Mouse (Mus musculus) granulocyte monocyte progenitor cell, adult 5-6 weeks (primary cell): ENCODE measurements at regions not wholly inside any gene's neighbourhood (a gene's known extent, or its start where the extent isn't known, plus 50 kb on each side); places are given as distances from the start of the nearest gene placed in this dataset.
"Not testable (repeated sequence)": the region's sequence is repeated elsewhere in the genome, so short reads cannot be mapped to it uniquely, and the experiment has no call there.

Experiments
- ATAC-seq: replicated peaks from 2 replicates; pipeline ENCODE4 v1.8.0; 2016; ENCODE audit warnings: mild to moderate bottlenecking, moderate TSS enrichment, inconsistent platforms; ENCODE audit not compliant: poor library complexity, severe bottlenecking

DNA sequence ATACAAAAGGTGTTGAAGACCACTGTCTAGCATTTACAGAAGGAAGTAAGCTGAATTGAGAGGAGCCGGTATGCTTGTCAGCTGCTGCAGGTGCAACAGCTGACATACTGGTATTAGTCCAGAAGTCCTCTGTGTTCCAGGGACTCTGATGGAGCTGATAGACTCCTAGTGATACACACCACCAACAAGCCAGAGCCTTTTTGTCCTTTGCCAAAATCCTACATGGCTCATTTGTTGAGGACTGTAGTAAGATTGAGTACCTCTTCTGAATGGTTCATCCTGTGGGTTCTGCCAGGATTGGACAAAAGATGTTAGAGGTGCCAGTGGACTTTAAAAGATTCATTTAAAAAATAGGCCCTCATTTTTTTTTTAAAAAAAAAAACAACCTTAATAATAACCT lies 129.4 kb upstream of the Tmem185a start:
- no peak for ATAC-seq

DNA sequence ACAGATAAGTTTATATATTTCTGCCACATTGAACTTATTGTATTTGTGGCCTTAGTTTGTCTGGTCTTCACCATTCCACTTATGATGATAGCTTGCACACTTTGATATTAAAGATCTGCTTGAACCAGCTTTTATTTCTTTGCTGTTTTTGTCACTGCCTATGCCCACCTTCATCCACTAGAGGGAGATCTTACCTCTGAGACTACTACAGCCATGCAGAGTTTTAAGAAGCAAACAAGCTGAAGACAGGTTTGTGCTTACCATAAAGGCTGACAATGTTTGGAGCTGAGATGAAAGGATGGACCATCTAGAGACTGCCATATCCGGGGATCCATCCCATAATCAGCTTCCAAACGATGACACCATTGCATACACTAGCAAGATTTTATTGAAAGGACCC lies 105.4 kb upstream of the Tmem185a start:
- ATAC-seq: not testable (repeated sequence)

DNA sequence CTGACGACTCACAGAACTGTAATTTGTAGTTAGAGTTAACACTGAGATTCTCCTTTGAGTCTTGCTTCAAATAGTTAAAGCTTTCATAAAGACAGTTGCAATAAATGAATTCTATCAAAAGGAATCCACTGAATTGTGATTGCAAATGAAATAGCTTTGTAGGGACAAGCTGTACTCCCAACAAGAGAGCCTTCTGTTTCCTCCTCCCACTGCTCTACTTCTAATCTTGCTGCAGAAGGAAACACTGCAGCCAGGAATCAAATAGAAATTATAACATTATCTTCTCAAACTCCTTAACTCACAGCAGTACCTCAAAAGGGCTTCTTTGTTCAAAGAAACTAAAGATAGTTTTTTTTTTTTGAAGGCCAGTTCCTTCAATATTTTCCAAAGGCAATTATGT lies 103.2 kb upstream of the Tmem185a start:
- no peak for ATAC-seq

DNA sequence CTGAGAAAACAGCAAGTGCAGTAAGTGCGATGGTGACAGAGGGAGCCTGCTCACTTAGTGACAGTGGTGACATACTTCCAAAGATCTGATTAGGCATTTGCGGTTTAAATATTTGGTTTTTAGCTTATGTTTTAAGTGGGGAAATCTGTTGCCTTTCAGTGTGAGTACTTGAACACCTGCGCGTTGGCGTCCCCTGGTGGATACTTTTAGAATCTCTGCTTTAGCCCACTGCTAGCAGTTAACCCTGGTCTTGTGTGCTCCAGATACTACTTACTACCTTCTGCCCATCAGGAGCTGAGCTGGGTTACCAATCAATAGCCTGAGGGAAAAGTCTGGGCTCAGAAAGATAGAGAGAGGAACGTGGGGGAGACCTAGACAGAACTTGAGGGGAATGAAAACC lies 97.3 kb upstream of the Tmem185a start:
- ATAC-seq: peak; percentile 79

DNA sequence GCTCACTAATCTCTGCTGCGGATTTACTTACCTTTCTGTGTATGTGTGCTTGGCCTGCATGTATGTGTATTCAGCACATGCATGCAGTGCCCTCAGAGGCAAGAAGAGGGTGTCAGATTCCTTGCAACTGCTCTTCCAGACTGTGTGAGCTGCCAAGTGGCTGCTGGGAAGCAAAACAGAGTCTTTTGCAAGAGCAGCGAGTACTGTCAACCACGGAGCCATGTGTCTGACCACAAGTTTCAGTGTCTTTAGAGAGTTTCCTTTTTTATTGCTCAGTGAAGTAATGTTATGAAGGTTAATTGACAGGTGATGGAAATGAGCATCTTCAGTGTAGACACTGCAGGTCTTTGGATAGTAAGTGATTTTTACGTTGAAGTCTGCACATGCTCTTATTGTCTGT lies 93.6 kb upstream of the Tmem185a start:
- ATAC-seq: peak; percentile 82

DNA sequence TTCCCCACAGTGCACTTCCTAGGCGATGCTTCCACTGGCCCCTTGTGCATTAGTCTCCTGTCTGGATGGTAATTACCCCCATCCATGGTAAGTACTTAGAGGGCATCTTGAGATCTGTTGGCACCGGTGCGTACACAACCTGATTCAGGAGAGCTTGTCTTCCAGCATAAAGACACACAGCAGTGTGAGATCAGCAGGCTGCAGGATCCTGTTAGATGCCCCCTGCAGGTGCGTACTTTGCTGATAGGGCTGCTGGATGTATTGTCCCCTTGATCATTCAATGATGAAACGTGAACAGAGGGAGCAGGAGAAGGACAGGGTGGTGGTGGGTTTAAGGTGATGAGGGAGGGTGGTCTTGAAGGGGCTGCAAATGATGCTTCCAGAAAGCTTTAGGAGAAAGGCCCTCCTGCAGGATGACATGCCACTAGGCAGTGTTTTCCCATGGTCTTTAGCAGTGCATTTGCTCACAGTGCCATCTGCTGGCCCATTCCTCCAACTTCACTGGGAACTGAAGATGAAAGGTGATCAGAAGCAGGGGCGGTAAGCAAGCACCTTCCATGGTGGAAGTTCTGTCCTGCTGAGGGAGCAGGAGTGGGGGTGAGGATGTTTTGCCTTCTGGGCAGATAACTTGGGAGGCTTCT lies 92.5 kb upstream of the Tmem185a start:
- ATAC-seq: peak; percentile 75
